ENCODE assay signal across 15 mouse cellular contexts in the genomic region with DNA sequence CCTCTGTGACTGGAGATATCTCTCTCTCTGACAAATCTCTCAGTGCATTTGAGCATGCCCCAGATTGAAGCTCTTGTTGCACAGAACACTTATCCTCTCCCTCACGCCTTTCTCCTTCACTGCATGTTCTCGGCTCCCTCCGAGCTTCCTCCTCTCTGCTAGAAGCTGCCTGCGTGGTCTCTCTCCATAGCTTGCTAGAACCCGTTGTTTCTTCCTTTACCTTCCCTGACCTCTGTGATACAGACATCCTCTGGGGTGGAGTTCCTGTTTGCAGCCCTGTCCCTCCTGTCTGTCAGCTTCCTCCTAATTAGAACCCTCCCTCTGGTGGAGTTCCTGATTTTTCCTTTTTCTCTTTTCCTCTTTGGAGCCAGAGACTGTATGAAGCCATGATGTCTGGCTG.
DNase-seq lines count a peak whose midpoint lies in the region; ATAC-seq and TF ChIP-seq lines count a peak whose summit lies in the region.
"Had no signal": no experiment of that assay in that cellular context is flagged by ENCODE, and none has a peak within 500 bp of the region (broad histone marks: within the 10 kb centered on the region; RNA-seq: fewer than 3 reads in every experiment).

No protein-coding gene starts in this region.

- intact Hi-C loops in heart, postnatal 25 days (cut with DNase I): no loop called here

- peaks cover 5% of the 10 kb centered on the region for H3K4me1 ChIP-seq in bone marrow, adult 2 months (ENCODE audit: control insufficient read depth, insufficient read depth, low read length)
- peaks cover 32% of the 10 kb centered on the region for H3K4me1 ChIP-seq in heart, embryonic 11.5 days (ENCODE audit: control insufficient read depth, insufficient read depth, low read length)

- no peak for TF ChIP-seq CTCF in bone marrow, adult 2 months (IDR thresholded peaks at IDR 0.05; ENCODE audit: control insufficient read depth, insufficient read depth, low read length)

- H3K9me3 ChIP-seq in heart, embryonic 11.5 days (replicated peaks; ENCODE audit: control insufficient read depth, low read length): no peaks in the 10 kb centered on the region
- H3K9me3 ChIP-seq: forebrain, embryonic 13.5 days; midbrain, embryonic 10.5 days; neural tube, embryonic 12.5 days; stomach, embryonic 15.5 days had no signal

- H3K27ac ChIP-seq in bone marrow, adult 2 months (ENCODE audit: control insufficient read depth, insufficient read depth, low read depth, low read length, poor library complexity): 0 out of 2 replicates have a peak overlapping the region, but pooled peaks have one; percentile 33
- H3K27ac ChIP-seq in heart, embryonic 11.5 days (ENCODE audit: low read depth, low read length): no peak overlapping the region
- H3K27ac ChIP-seq: forebrain, embryonic 13.5 days; midbrain, embryonic 10.5 days; neural tube, embryonic 12.5 days; stomach, embryonic 15.5 days had no signal

- DNase-seq in heart, adult 9 months (ENCODE audit: low spot score in 2 of 2): peak; percentile 46 to 58
- DNase-seq in heart, postnatal 25 days (ENCODE audit: low spot score): no peak
- DNase-seq in lung, postnatal 10 days: peak; percentile 18
- DNase-seq in T-cell, adult 2 months (ENCODE audit: low spot score): no peak
- no peak for DNase-seq in thymus, postnatal 0 days (ENCODE audit: low spot score)
- DNase-seq: adrenal gland, adult 8-10 months; cerebellum, adult 11 months; gastrocnemius, postnatal 36 days had no signal

- H3K36me3 ChIP-seq in heart, embryonic 11.5 days (ENCODE audit: control insufficient read depth, insufficient read depth, low read length): no peaks in the 10 kb centered on the region
- H3K36me3 ChIP-seq: midbrain, embryonic 10.5 days; neural tube, embryonic 12.5 days; stomach, embryonic 15.5 days had no signal

- no peak for ATAC-seq in heart, embryonic 11.5 days (replicated peaks; ENCODE audit: insufficient number of reproducible peaks, low FRiP score, low TSS enrichment)
- no peak for ATAC-seq in inflammation-experienced regulatory T-cells, adult 6 months
- ATAC-seq: forebrain, embryonic 13.5 days had no signal

- 8% methylated on average over 5 of the region's 5 CpGs for WGBS in bone marrow, adult 2 months
- WGBS in heart, embryonic 11.5 days (ENCODE audit: insufficient replicate concordance): 40% methylated on average over 5 of the region's 5 CpGs

- no peak for TF ChIP-seq POLR2A in bone marrow, adult 2 months (IDR thresholded peaks at IDR 0.05; ENCODE audit: borderline replicate concordance, control insufficient read depth, low read depth, low read length)

- H3K27me3 ChIP-seq in heart, embryonic 11.5 days (ENCODE audit: control insufficient read depth, insufficient read depth, low read length): no peaks in the 10 kb centered on the region
- H3K27me3 ChIP-seq: forebrain, embryonic 13.5 days; neural tube, embryonic 12.5 days; stomach, embryonic 15.5 days had no signal

- H3K4me2 ChIP-seq in heart, embryonic 11.5 days: peak overlapping the region; percentile 36; the same call in 1 of the 2 replicates
- H3K4me2 ChIP-seq: forebrain, embryonic 13.5 days; neural tube, embryonic 12.5 days; stomach, embryonic 15.5 days had no signal

- H3K4me3 ChIP-seq in bone marrow, adult 2 months (replicated peaks; ENCODE audit: control insufficient read depth, low read depth, low read length): no peak overlapping the region
- no peak overlapping the region for H3K4me3 ChIP-seq in heart, embryonic 11.5 days (ENCODE audit: low read depth, low read length)
- H3K4me3 ChIP-seq: forebrain, embryonic 13.5 days; midbrain, embryonic 10.5 days; neural tube, embryonic 12.5 days; stomach, embryonic 15.5 days had no signal

- H3K9ac ChIP-seq in heart, embryonic 11.5 days (ENCODE audit: low read depth, low read length): no peak overlapping the region
- H3K9ac ChIP-seq: forebrain, embryonic 13.5 days; neural tube, embryonic 12.5 days; stomach, embryonic 15.5 days had no signal

Comparison
In these comparisons a context has a peak if more than half of its experiments do, and no peak if none do; other contexts are left out.
1. DNase-seq: peak in heart, adult 9 months (2 of 2) and lung, postnatal 10 days (single experiment); none in heart, postnatal 25 days (single experiment), T-cell, adult 2 months (single experiment) and thymus, postnatal 0 days (single experiment).